Mouse (Mus musculus) limb, embryonic 12.5 days (tissue): ENCODE results near the gene 1700001L19Rik. TPM values are rescaled to one million over a fixed set of nuclear protein-coding genes. Genes with fewer than 3 reads are reported as not detected.

Experiments used
- ATAC-seq: fragments of 200-750 bp; cut with Nextera tagmentation; 2 replicates; pipeline ENCODE4 v1.8.0; 2017; ENCODE audit warnings: low read depth, moderate TSS enrichment; ENCODE audit not compliant: insufficient number of reproducible peaks, insufficient read depth, low FRiP score, low TSS enrichment
- H3K27ac ChIP-seq: fragments of 300-500 bp; sonication (generic); 2 replicates; pipeline ENCODE4 v1.5.1; 2016; ENCODE audit warnings: mild to moderate bottlenecking, moderate library complexity
- H3K27me3 ChIP-seq: fragments of 300-500 bp; sonication (generic); 2 replicates; pipeline ENCODE4 v1.6.1; 2016; ENCODE audit warnings: mild to moderate bottlenecking, moderate library complexity
- H3K36me3 ChIP-seq: fragments of 300-500 bp; sonication (generic); 2 replicates; pipeline ENCODE4 v1.6.1; 2016; ENCODE audit warnings: mild to moderate bottlenecking, moderate library complexity
- H3K4me1 ChIP-seq: fragments of 300-500 bp; sonication (generic); replicated peaks from 2 replicates; pipeline ENCODE4 v1.6.1; 2016
- H3K4me2 ChIP-seq: fragments of 300-500 bp; sonication (generic); 2 replicates; pipeline ENCODE4 v1.6.1; 2016; ENCODE audit warnings: mild to moderate bottlenecking, moderate library complexity
- H3K4me3 ChIP-seq: fragments of 300-500 bp; sonication (generic); replicated peaks from 2 replicates; pipeline ENCODE4 v1.5.1; 2016; ENCODE audit warnings: mild to moderate bottlenecking
- H3K9ac ChIP-seq: fragments of 300-500 bp; sonication (generic); replicated peaks from 2 replicates; pipeline ENCODE4 v1.6.1; 2016; ENCODE audit warnings: mild to moderate bottlenecking, moderate library complexity
- H3K9me3 ChIP-seq: fragments of 300-500 bp; sonication (generic); 2 replicates; pipeline ENCODE4 v1.6.1; 2016; ENCODE audit warnings: mild to moderate bottlenecking, moderate library complexity
- WGBS: fragments of 180-500 bp; shearing (Covaris S2); methylation state at CpG from one replicate; pipeline ENCODE4 v1.1.7; 2016; 5-methylcytosine and 5-hydroxymethylcytosine counted together
- polyA plus RNA-seq: library from polyadenylated mRNA; unstranded; fragments of >200 nt; fragmentation: Nextera tagmentation; extraction: Ambion mirVana; gene quantifications from 2 replicates; pipeline ENCODE4 v1.2.1, GENCODE M21; 2016

The 1700001L19Rik gene
- polyA plus RNA-seq, 1 experiment from 2014 or later: 0.29 TPM

GRCm38 (mm10) chr13:68581747-68582516 lies 15.3 kb upstream of the 1700001L19Rik start, which contains the start of the genes Mtrr and Fastkd3:
TSS of gene Mtrr (minus strand) at chr13:68582149.
TSS of gene Fastkd3 (plus strand) at chr13:68582234.
- Histone ChIP-seq H3K9ac (peak within 1 kb of the TSS; percentile 79), H3K27me3 (no peaks in the 10 kb centered on the region), H3K4me1 (peaks cover 14% of the 10 kb centered on the region), H3K4me2 (peak within 1 kb of the TSS; percentile 87), H3K27ac (peak within 1 kb of the TSS; percentile 78), H3K4me3 (peak within 1 kb of the TSS; percentile 77), H3K9me3 (no peaks in the 10 kb centered on the region), H3K36me3 (peaks cover 56% of the 10 kb centered on the region)
- ATAC-seq: peak; percentile 100
- WGBS: under 1% methylated on average over 81 of the region's 81 CpGs

GRCm38 (mm10) chr13:68582517-68582780 lies 14.8 kb upstream of the 1700001L19Rik start:
- peaks cover 14% of the 10 kb centered on the region for H3K4me1 ChIP-seq
- H3K9ac ChIP-seq: peak overlapping the region; percentile 79
- H3K27ac ChIP-seq: peak overlapping the region; percentile 77
- no peaks in the 10 kb centered on the region for H3K27me3 ChIP-seq
- under 1% methylated on average over 11 of the region's 11 CpGs for WGBS
- H3K9me3 ChIP-seq: no peaks in the 10 kb centered on the region
- H3K36me3 ChIP-seq: peaks cover 56% of the 10 kb centered on the region
- H3K4me2 ChIP-seq: peak overlapping the region; percentile 87
- peak overlapping the region; percentile 77 for H3K4me3 ChIP-seq
- no peak; the same call in 1 of the 2 replicates for ATAC-seq

- Histone ChIP-seq H3K9me3 (no peaks in the 10 kb centered on the region), H3K4me1 (peaks cover 14% of the 10 kb centered on the region), H3K4me2 (no peak overlapping the region), H3K9ac (no peak overlapping the region), H3K27ac (no peak overlapping the region), H3K36me3 (peaks cover 58% of the 10 kb centered on the region), H3K4me3 (no peak overlapping the region), H3K27me3 (no peaks in the 10 kb centered on the region)
- WGBS: 90% methylated on average over 11 of the region's 11 CpGs
- ATAC-seq: no peak
Observed at GRCm38 (mm10) chr13:68583961-68584360, 13.3 kb upstream of the 1700001L19Rik start.

- no peaks in the 10 kb centered on the region for H3K27me3 ChIP-seq
- peaks cover 13% of the 10 kb centered on the region for H3K4me1 ChIP-seq
- no peak for ATAC-seq
- no peak overlapping the region for H3K9ac ChIP-seq
- 92% methylated on average over 7 of the region's 7 CpGs for WGBS
- H3K4me3 ChIP-seq: no peak overlapping the region
- peaks cover 70% of the 10 kb centered on the region for H3K36me3 ChIP-seq
- H3K4me2 ChIP-seq: no peak overlapping the region
- H3K27ac ChIP-seq: no peak overlapping the region
- H3K9me3 ChIP-seq: no peaks in the 10 kb centered on the region
Observed at GRCm38 (mm10) chr13:68585441-68585840, 11.8 kb upstream of the 1700001L19Rik start.

- Histone ChIP-seq H3K9me3 (no peaks in the 10 kb centered on the region), H3K4me3 (no peak overlapping the region), H3K27ac (no peak overlapping the region), H3K4me1 (peaks cover 1% of the 10 kb centered on the region; the same call in 1 of the 2 replicates), H3K4me2 (no peak overlapping the region), H3K27me3 (no peaks in the 10 kb centered on the region), H3K9ac (no peak overlapping the region), H3K36me3 (peaks cover 98% of the 10 kb centered on the region)
- ATAC-seq: no peak
Observed at GRCm38 (mm10) chr13:68588352-68588751, 8.9 kb upstream of the 1700001L19Rik start.

- WGBS: 88% methylated on average over 1 of the region's 1 CpGs
- H3K36me3 ChIP-seq: peaks cover 47% of the 10 kb centered on the region
Observed at GRCm38 (mm10) chr13:68593797-68594196, 3.4 kb upstream of the 1700001L19Rik start.

GRCm38 (mm10) chr13:68597667-68598066 lies 446 bp downstream of the 1700001L19Rik start:
- Histone ChIP-seq H3K4me2 (peak overlapping the region; percentile 49), H3K36me3 (peaks cover 9% of the 10 kb centered on the region), H3K9ac (no peak overlapping the region), H3K27ac (no peak overlapping the region), H3K4me3 (peak overlapping the region; percentile 24), H3K9me3 (no peaks in the 10 kb centered on the region), H3K27me3 (peaks cover 4% of the 10 kb centered on the region; the same call in 1 of the 2 replicates), H3K4me1 (peaks cover 7% of the 10 kb centered on the region; the same call in 1 of the 2 replicates)
- 0 out of 2 replicates have a peak, but pooled peaks have one; percentile 17 for ATAC-seq
- 10% methylated on average over 13 of the region's 13 CpGs for WGBS

More at GRCm38 (mm10) chr13:68593797-68594196, 3.4 kb upstream of the 1700001L19Rik start:
- H3K4me3 ChIP-seq: no peak overlapping the region
- no peak overlapping the region for H3K9ac ChIP-seq
- H3K4me2 ChIP-seq: no peak overlapping the region
- H3K4me1 ChIP-seq: no peaks in the 10 kb centered on the region; the same call in 1 of the 2 replicates
- no peak overlapping the region for H3K27ac ChIP-seq
- no peaks in the 10 kb centered on the region for H3K9me3 ChIP-seq
- H3K27me3 ChIP-seq: peaks cover 4% of the 10 kb centered on the region; the same call in 1 of the 2 replicates
- ATAC-seq: no peak

GRCm38 (mm10) chr13:68598953-68599352 lies 1.7 kb downstream of the 1700001L19Rik start:
- H3K4me3 ChIP-seq: no peak overlapping the region
- peaks cover 4% of the 10 kb centered on the region; the same call in 1 of the 2 replicates for H3K27me3 ChIP-seq
- no peak overlapping the region for H3K4me2 ChIP-seq
- no peak overlapping the region for H3K9ac ChIP-seq
- H3K27ac ChIP-seq: no peak overlapping the region
- H3K9me3 ChIP-seq: no peaks in the 10 kb centered on the region
- ATAC-seq: no peak
- H3K4me1 ChIP-seq: peaks cover 7% of the 10 kb centered on the region; the same call in 1 of the 2 replicates
- H3K36me3 ChIP-seq: peaks cover 3% of the 10 kb centered on the region; the same call in 1 of the 2 replicates

GRCm38 (mm10) chr13:68601184-68601583 lies 4.0 kb downstream of the 1700001L19Rik start:
- peaks cover 4% of the 10 kb centered on the region; the same call in 1 of the 2 replicates for H3K27me3 ChIP-seq
- ATAC-seq: no peak
- no peaks in the 10 kb centered on the region for H3K9me3 ChIP-seq
- WGBS: 21% methylated on average over 6 of the region's 6 CpGs
- no peak overlapping the region for H3K4me3 ChIP-seq
- H3K4me1 ChIP-seq: peaks cover 7% of the 10 kb centered on the region; the same call in 1 of the 2 replicates
- H3K36me3 ChIP-seq: no peaks in the 10 kb centered on the region
- H3K4me2 ChIP-seq: no peak overlapping the region
- 0 out of 2 replicates have a peak overlapping the region, but pooled peaks have one; percentile 19 for H3K27ac ChIP-seq
- H3K9ac ChIP-seq: no peak overlapping the region

GRCm38 (mm10) chr13:68603085-68603484 lies 5.9 kb downstream of the 1700001L19Rik start:
- H3K36me3 ChIP-seq: no peaks in the 10 kb centered on the region
- WGBS: 86% methylated on average over 6 of the region's 6 CpGs
- no peak overlapping the region for H3K27ac ChIP-seq
- H3K9ac ChIP-seq: no peak overlapping the region
- no peak overlapping the region for H3K4me2 ChIP-seq
- no peaks in the 10 kb centered on the region for H3K9me3 ChIP-seq
- H3K27me3 ChIP-seq: peaks cover 4% of the 10 kb centered on the region; the same call in 1 of the 2 replicates
- H3K4me3 ChIP-seq: no peak overlapping the region
- ATAC-seq: no peak
- H3K4me1 ChIP-seq: 0 out of 2 replicates have a peak, but pooled peaks cover 7% of the 10 kb centered on the region

- peak; percentile 57; the same call in 1 of the 2 replicates for ATAC-seq
- H3K27ac ChIP-seq: no peak overlapping the region
Observed at GRCm38 (mm10) chr13:68605689-68606126, 8.5 kb downstream of the 1700001L19Rik start.

More at GRCm38 (mm10) chr13:68605689-68606126, 8.5 kb downstream of the 1700001L19Rik start:
- no peaks in the 10 kb centered on the region for H3K27me3 ChIP-seq
- H3K9me3 ChIP-seq: no peaks in the 10 kb centered on the region
- H3K4me1 ChIP-seq: 0 out of 2 replicates have a peak, but pooled peaks cover 7% of the 10 kb centered on the region
- H3K4me3 ChIP-seq: peak overlapping the region; percentile 24
- WGBS: 0% methylated on average over 11 of the region's 11 CpGs
- no peaks in the 10 kb centered on the region for H3K36me3 ChIP-seq
- peak overlapping the region; percentile 44 for H3K4me2 ChIP-seq
- no peak overlapping the region for H3K9ac ChIP-seq
